Mouse (Mus musculus) stomach, embryonic 14.5 days (tissue): Measurements from ENCODE around the gene Tipin. TPM values are rescaled to one million over a fixed set of nuclear protein-coding genes. Genes with fewer than 3 reads are reported as not detected.
"Not testable (repeated sequence)": the region's sequence is repeated elsewhere in the genome, so short reads cannot be mapped to it uniquely, and the experiment has no call there.

Experiments used
- ATAC-seq: fragments of 200-750 bp; cut with Nextera tagmentation; 2 replicates; pipeline ENCODE4 v1.8.0; 2017; ENCODE audit warnings: low read depth, moderate TSS enrichment; ENCODE audit not compliant: insufficient number of reproducible peaks, insufficient read depth, low FRiP score
- H3K27ac ChIP-seq: fragments of 300-500 bp; sonication (generic); 2 replicates; pipeline ENCODE4 v1.5.1; 2014; ENCODE audit warnings: mild to moderate bottlenecking, low read length, moderate library complexity, mixed read lengths
- H3K27me3 ChIP-seq: fragments of 300-500 bp; sonication (generic); 2 replicates; pipeline ENCODE4 v1.6.1; 2014; ENCODE audit warnings: low read length, control low read depth, mixed read lengths; ENCODE audit not compliant: control insufficient read depth, insufficient read depth
- H3K36me3 ChIP-seq: fragments of 300-500 bp; sonication (generic); 2 replicates; pipeline ENCODE4 v1.6.1; 2014; ENCODE audit warnings: mild to moderate bottlenecking, control low read depth, low read length, moderate library complexity, mixed read lengths; ENCODE audit not compliant: control insufficient read depth, insufficient read depth
- H3K4me1 ChIP-seq: fragments of 300-500 bp; sonication (generic); 2 replicates; pipeline ENCODE4 v1.6.1; 2014; ENCODE audit warnings: low read length, control low read depth, mixed read lengths; ENCODE audit not compliant: control insufficient read depth, insufficient read depth
- H3K4me2 ChIP-seq: fragments of 300-500 bp; sonication (generic); replicated peaks from 2 replicates; pipeline ENCODE4 v1.6.1; 2014; ENCODE audit warnings: low read depth, low read length, control low read depth
- H3K4me3 ChIP-seq: fragments of 300-500 bp; sonication (generic); 2 replicates; pipeline ENCODE4 v1.5.1; 2014; ENCODE audit warnings: low read depth, low read length, control low read depth
- H3K9ac ChIP-seq: fragments of 300-500 bp; sonication (generic); replicated peaks from 2 replicates; pipeline ENCODE4 v1.6.1; 2014; ENCODE audit warnings: low read depth, mild to moderate bottlenecking, control low read depth, low read length, moderate library complexity, mixed read lengths
- H3K9me3 ChIP-seq: fragments of 300-500 bp; sonication (generic); 2 replicates; pipeline ENCODE4 v1.6.1; 2016; ENCODE audit warnings: low read depth, low read length, control low read depth; ENCODE audit not compliant: control insufficient read depth
- WGBS: fragments of 180-500 bp; shearing (Covaris S2); extraction: QIAGEN DNeasy Blood & Tissue Kit; methylation state at CpG from one replicate; pipeline ENCODE4 v1.1.7; 2014; 5-methylcytosine and 5-hydroxymethylcytosine counted together
- polyA plus RNA-seq: library from polyadenylated mRNA; unstranded; fragments of >200 nt; fragmentation: Nextera tagmentation; extraction: Ambion mirVana; gene quantifications from 2 replicates; pipeline ENCODE4 v1.2.1, GENCODE M21; 2014

Tipin gene
- polyA plus RNA-seq, 1 experiment from 2014 or later: 219 TPM

GRCm38 (mm10) chr9:64274919-64275318 is 6.5 kb upstream of the Tipin start:
- ATAC-seq: no peak
- H3K4me1 ChIP-seq: no peaks in the 10 kb centered on the region
- WGBS: 44% methylated on average over 1 of the region's 1 CpGs
- no peaks in the 10 kb centered on the region for H3K9me3 ChIP-seq
- no peak overlapping the region for H3K4me3 ChIP-seq
- H3K36me3 ChIP-seq: no peaks in the 10 kb centered on the region
- H3K27me3 ChIP-seq: no peaks in the 10 kb centered on the region
- H3K4me2 ChIP-seq: no peak overlapping the region
- H3K27ac ChIP-seq: no peak overlapping the region
- no peak overlapping the region for H3K9ac ChIP-seq

DNA sequence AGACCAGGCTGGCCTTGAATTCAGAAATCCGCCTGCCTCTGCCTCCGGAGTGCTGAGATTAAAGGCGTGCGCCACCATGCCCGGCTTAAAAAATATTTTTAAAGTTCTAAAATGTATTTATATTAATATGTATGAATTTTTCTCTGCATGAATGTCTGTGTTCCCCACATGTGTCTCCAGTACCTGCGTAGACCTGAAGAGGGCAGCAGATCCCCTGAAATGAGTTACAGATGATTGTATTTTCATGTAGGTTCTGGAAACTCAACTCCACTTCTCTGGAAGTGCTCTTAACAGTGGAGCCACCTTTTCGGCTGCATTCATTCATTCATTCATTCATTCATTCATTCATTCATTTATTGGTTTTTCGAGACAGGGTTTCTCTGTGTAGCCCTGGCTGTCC is 3.7 kb upstream of the Tipin start:
- no peak overlapping the region for H3K27ac ChIP-seq
- no peak for ATAC-seq
- no peaks in the 10 kb centered on the region for H3K36me3 ChIP-seq
- H3K4me1 ChIP-seq: peaks cover 6% of the 10 kb centered on the region; the same call in 1 of the 2 replicates
- H3K9ac ChIP-seq: no peak overlapping the region
- H3K9me3 ChIP-seq: no peaks in the 10 kb centered on the region
- H3K4me2 ChIP-seq: no peak overlapping the region
- no peak overlapping the region for H3K4me3 ChIP-seq
- 68% methylated on average over 8 of the region's 8 CpGs for WGBS
- H3K27me3 ChIP-seq: no peaks in the 10 kb centered on the region

GRCm38 (mm10) chr9:64278665-64279310 is 2.6 kb upstream of the Tipin start:
- H3K4me3 ChIP-seq: no peak overlapping the region
- peaks cover 6% of the 10 kb centered on the region; the same call in 1 of the 2 replicates for H3K4me1 ChIP-seq
- H3K27ac ChIP-seq: no peak overlapping the region
- H3K27me3 ChIP-seq: no peaks in the 10 kb centered on the region
- H3K36me3 ChIP-seq: no peaks in the 10 kb centered on the region; the same call in 1 of the 2 replicates
- no peak overlapping the region for H3K9ac ChIP-seq
- H3K4me2 ChIP-seq: no peak overlapping the region
- no peak for ATAC-seq
- 94% methylated on average over 6 of the region's 6 CpGs for WGBS
- no peaks in the 10 kb centered on the region for H3K9me3 ChIP-seq

- peak; percentile 85 for ATAC-seq
- no peaks in the 10 kb centered on the region for H3K9me3 ChIP-seq
- no peaks in the 10 kb centered on the region; the same call in 1 of the 2 replicates for H3K36me3 ChIP-seq
- peaks cover 6% of the 10 kb centered on the region; the same call in 1 of the 2 replicates for H3K4me1 ChIP-seq
- no peaks in the 10 kb centered on the region for H3K27me3 ChIP-seq
- peak overlapping the region; percentile 92 for H3K9ac ChIP-seq
- 0% methylated on average over 22 of the region's 24 CpGs for WGBS
- H3K4me3 ChIP-seq: peak overlapping the region; percentile 75
- H3K27ac ChIP-seq: peak overlapping the region; percentile 88
- peak overlapping the region; percentile 65 for H3K4me2 ChIP-seq
Measured at GRCm38 (mm10) chr9:64281781-64282178, 399 bp downstream of the Tipin start.

GRCm38 (mm10) chr9:64282404-64282987 is 1.1 kb downstream of the Tipin start:
- peaks cover 6% of the 10 kb centered on the region; the same call in 1 of the 2 replicates for H3K4me1 ChIP-seq
- no peaks in the 10 kb centered on the region for H3K27me3 ChIP-seq
- peak overlapping the region; percentile 65 for H3K4me2 ChIP-seq
- no peak for ATAC-seq
- no peaks in the 10 kb centered on the region for H3K9me3 ChIP-seq
- H3K4me3 ChIP-seq: peak overlapping the region; percentile 75
- H3K27ac ChIP-seq: no peak overlapping the region
- 42% methylated on average over 5 of the region's 5 CpGs for WGBS
- no peaks in the 10 kb centered on the region; the same call in 1 of the 2 replicates for H3K36me3 ChIP-seq
- peak overlapping the region; percentile 92 for H3K9ac ChIP-seq

GRCm38 (mm10) chr9:64303086-64303485 is 21.7 kb downstream of the Tipin start:
- not testable (repeated sequence) for H3K9ac ChIP-seq, H3K27me3 ChIP-seq, H3K27ac ChIP-seq, H3K9me3 ChIP-seq, H3K4me2 ChIP-seq, H3K4me3 ChIP-seq, ATAC-seq, H3K4me1 ChIP-seq
- peaks cover 55% of the 10 kb centered on the region for H3K36me3 ChIP-seq
- WGBS: 95% methylated on average over 3 of the region's 4 CpGs

GRCm38 (mm10) chr9:64306476-64307312 is 25.3 kb downstream of the Tipin start:
- WGBS: 81% methylated on average over 6 of the region's 6 CpGs
- no peak overlapping the region for H3K4me3 ChIP-seq

DNA sequence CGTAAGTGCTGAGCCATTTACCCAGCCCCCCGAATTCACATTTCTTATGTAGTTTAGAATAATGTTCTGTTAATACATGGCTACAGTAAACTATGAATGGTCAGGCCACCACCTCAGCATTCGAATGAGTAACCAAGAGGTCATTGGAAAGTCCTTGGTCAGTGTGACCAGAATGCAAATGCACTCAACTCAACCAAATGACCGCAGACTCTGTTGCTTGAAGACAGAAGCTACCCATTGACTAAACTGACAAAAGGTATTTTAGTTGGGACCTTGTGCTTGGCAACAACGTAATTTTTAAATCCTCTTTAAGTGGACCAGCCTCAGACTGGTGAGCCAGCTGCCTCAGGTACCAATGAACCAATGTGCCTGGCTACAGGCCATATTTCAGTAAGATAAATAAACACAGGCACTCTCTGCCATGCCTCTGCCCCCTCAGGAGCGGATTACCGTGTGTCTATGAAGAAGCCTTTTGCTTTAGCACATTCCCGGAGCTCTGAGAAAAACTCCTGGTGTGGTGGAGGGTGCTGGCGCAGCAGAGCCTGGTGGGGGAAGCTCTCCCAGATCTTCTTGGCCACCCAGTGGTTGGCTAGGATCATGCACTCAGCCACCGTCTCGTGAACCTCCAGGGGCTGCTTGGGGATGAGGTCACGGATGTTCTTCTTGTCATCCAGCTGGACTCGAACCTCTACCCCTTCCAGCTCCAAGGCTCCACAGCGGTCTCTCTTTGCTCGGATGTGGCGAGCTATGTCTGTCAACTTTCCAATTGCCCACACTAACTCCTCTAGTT is 29.8 kb downstream of the Tipin start:
- Histone ChIP-seq H3K4me2 (no peak overlapping the region), H3K36me3 (peaks cover 17% of the 10 kb centered on the region; the same call in 1 of the 2 replicates), H3K27ac (no peak overlapping the region), H3K4me3 (no peak overlapping the region), H3K9me3 (no peaks in the 10 kb centered on the region), H3K4me1 (no peaks in the 10 kb centered on the region), H3K27me3 (no peaks in the 10 kb centered on the region), H3K9ac (no peak overlapping the region)
- no peak for ATAC-seq
- 70% methylated on average over 16 of the region's 16 CpGs for WGBS

More at GRCm38 (mm10) chr9:64306476-64307312, 25.3 kb downstream of the Tipin start:
- H3K27ac ChIP-seq: no peak overlapping the region
- no peaks in the 10 kb centered on the region for H3K4me1 ChIP-seq
- H3K36me3 ChIP-seq: peaks cover 50% of the 10 kb centered on the region
- no peaks in the 10 kb centered on the region for H3K9me3 ChIP-seq
- no peaks in the 10 kb centered on the region for H3K27me3 ChIP-seq
- ATAC-seq: no peak
- 0 out of 2 replicates have a peak overlapping the region, but pooled peaks have one; percentile 7 for H3K9ac ChIP-seq
- no peak overlapping the region for H3K4me2 ChIP-seq
